Mouse (Mus musculus) embryo, embryonic 11.5 days (tissue): ENCODE measurements around the gene Stxbp5.

ENCODE experiments used
- DNase-seq: peaks from one replicate; pipeline ENCODE4 v3.0.0-alpha.2; 2012; ENCODE audit warnings: low read depth, low spot score

Stxbp5 gene

DNA sequence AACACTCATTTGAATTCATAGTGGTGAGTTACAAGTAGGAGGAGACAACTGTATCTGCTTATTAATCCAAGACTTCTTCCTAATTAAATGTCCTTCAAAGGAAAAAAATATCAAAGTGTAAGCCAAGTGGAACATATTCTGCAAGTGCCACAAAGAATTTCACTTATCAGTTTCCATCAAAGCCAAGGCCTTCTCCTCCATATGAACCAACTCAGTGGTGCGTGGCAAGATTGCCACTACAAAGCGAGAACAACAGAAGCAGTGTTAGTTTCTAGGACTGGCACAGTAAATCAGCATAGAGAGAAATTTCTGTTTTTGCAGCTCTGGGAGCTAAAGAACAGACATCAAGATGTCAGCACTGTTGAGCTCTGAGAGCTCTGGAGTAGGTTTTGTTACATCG is 41.4 kb downstream of the Stxbp5 start:
- DNase-seq = no peak

DNA sequence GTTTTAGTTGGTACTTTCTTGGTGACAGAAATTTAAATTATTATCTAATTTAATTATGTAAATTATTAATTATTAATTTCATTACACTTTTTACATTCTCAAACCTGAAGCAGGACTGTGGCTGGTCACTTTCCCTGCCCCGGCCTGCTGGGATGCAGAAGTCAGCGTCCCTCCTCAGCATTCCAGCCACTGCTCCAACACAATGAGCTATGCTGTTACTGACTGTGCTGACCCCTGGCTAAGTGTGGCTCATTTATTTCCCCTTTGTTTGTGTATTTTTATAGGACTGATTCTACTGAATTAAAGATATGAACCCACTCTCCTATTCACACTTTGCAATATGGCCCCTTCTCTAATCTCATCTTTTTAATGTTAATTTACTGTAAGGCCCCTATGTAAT is 43.0 kb downstream of the Stxbp5 start:
- DNase-seq = no peak

GRCm38 (mm10) chr10:9856792-9857191 is 44.1 kb downstream of the Stxbp5 start:
- no peak for DNase-seq

GRCm38 (mm10) chr10:9846408-9846807 is 54.5 kb downstream of the Stxbp5 start:
- no peak for DNase-seq

GRCm38 (mm10) chr10:9839408-9839807 is 61.5 kb downstream of the Stxbp5 start:
- DNase-seq = no peak

DNA sequence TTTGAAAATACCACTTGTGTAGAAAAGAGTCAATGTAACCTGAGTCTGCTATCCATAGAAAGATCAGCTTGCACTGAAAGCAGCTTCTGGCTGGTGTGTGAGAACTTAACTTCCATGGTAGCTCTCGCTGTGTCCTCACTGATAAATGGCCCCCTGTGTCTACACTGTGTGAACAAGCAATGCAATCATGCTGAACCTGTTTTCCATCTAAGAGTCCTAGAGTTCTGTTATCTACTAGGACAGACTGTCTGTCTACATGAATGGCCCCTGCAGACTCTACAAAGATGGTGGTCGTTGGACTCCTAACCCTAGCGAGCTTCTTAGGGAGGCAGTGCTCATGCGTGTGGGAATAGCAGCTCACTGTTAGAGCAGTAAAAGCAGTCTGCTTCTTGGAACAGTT is 65.9 kb downstream of the Stxbp5 start:
- DNase-seq = no peak

GRCm38 (mm10) chr10:9832937-9833336 is 67.9 kb downstream of the Stxbp5 start:
- no peak for DNase-seq

DNA sequence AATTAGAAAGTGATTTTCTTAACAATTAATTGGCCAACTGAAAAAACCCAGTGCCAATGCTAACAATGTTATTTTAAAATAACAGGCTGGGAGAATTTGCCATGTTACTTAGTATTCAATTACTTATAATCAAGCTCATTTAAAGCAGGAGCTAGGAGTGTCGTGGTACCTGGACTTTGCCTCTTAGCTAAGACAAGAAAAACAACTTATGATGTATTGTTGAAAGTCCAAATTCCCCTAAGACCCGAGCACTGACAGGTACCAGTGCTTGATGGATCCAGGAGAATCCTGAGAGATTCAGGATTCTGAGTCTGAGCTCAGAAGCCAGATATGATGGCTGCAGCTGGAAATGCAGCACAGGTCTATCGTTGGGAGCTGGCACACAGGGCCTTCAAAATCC is 71.1 kb downstream of the Stxbp5 start:
- no peak for DNase-seq

DNA sequence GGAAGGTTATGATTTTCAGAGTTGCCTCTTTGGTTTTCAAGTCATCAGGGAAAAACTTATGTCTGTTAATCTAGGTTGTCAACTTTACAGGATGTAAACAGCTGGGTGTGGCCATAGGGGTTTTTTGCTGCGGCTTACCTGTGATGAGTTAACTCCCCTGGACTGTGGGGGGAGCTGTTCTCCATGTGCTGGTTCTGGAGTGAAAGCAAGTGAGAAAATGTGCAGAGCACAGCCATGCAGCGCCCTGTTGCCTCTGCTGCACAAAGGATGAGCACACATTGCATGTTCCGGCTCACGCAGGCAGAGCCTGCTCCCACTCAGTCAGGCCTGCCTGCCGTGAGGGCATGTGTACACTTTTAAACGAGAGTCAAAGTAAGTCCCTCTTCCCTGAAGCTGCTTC is 79.6 kb downstream of the Stxbp5 start:
- no peak for DNase-seq

GRCm38 (mm10) chr10:9818574-9818973 is 82.3 kb downstream of the Stxbp5 start:
- DNase-seq = no peak

GRCm38 (mm10) chr10:9813926-9814325 is 87.0 kb downstream of the Stxbp5 start:
- DNase-seq = no peak

DNA sequence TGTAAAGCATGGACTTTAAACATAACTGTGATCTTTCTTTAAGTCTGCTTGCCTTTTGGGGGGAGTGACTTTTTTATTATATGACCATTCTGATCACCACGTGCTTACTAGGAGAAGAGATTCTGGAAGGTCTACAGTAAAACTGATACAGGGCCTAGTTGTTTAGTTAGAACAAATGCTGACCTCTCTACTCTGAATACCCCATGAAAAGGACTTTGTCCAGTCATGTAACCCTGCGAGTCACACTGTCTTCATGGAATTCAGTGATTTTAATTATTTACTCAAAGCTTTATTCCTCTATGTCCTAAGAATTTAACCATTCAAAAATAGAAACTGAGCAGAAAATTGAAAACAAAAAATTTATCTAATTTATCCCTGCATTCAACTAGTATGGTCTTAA is 93.3 kb downstream of the Stxbp5 start:
- DNase-seq = no peak

DNA sequence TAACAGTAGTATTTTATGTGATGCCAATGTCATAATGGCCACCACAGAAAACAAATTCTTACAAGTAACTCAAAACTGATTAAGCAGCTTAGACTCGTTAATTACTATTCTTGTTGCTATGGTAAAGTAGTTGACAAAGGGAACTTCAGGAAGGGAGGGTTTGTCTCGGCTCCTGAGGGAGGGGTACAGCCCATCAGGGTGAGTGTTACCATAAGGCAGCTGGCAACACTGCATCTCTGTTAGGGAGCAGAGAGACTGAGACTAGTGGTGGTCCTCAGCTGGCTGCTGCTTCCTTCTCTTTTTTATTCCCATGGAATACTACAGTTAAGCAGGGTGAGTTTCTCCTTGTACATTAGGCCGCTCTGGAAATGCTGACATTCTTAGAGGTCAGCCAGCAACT is 95.5 kb downstream of the Stxbp5 start:
- no peak for DNase-seq

- DNase-seq = no peak
Measured at GRCm38 (mm10) chr10:9803126-9803525, 97.8 kb downstream of the Stxbp5 start.

DNA sequence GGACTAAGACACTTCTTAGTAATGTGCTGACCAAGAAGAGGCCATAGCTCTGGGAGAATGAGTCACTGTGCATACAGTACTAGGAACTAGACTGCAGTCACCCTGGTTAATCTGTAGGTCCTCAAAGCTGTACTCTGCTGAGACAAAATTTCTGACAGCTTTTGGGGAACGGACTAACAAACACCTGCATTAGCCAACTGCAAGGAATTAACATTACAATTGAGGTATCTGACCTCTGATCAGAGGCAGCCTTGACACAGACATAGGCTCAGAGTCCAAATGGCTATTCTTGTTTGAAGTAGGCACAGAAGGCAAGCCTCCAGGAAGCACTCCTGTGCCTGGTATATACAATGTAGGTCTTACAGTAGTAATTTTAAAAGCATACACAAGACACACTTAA is 99.3 kb downstream of the Stxbp5 start:
- no peak for DNase-seq

- no peak for DNase-seq
Measured at GRCm38 (mm10) chr10:9799085-9799484, 101.8 kb downstream of the Stxbp5 start.

- no peak for DNase-seq
Measured at GRCm38 (mm10) chr10:9796429-9796828, 104.5 kb downstream of the Stxbp5 start.

- DNase-seq = no peak
Measured at GRCm38 (mm10) chr10:9794429-9794828, 106.5 kb downstream of the Stxbp5 start.

DNA sequence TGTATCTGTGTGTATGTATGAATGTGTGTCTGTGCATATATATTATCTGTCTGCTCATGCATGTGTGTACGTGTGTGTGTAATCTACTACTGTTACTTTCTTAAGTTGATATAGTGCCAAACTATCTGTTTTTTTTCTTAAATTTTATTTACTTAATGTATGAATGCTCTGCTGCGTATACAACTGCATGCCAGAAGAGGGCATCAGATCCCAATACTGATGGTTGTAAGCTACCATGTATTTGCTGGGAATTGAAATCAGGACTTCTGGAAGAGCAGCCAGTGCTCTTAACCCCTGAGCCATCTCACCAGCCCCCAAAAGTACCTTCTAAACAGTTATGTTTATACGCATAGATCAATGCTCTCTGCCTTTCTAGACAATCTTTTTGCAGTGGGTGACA is 109.9 kb downstream of the Stxbp5 start:
- DNase-seq = no peak

GRCm38 (mm10) chr10:9786461-9786860 is 114.4 kb downstream of the Stxbp5 start:
- DNase-seq = no peak

DNA sequence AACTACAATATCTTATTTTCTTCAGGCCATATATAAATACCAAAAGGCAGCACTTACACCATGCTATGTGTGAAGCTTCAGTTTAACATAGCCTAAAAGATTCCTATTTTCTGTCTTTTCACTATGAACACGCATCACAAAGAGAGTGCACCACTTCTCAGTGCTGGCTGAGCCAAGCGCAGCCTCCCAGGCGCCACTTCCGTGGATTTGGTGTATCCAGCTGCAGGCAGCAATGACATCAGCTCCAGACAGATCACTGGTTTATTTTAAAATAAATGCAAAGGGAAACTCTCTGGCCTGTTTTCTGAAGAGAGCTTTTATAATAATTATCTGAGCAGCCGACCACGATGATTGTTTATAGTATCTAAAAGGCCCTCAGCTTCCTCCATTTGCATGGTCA is 115.2 kb downstream of the Stxbp5 start:
- no peak for DNase-seq

GRCm38 (mm10) chr10:9779864-9780263 is 121.0 kb downstream of the Stxbp5 start:
- DNase-seq = no peak

- no peak for DNase-seq
Measured at GRCm38 (mm10) chr10:9770261-9770660, 130.6 kb downstream of the Stxbp5 start.

DNA sequence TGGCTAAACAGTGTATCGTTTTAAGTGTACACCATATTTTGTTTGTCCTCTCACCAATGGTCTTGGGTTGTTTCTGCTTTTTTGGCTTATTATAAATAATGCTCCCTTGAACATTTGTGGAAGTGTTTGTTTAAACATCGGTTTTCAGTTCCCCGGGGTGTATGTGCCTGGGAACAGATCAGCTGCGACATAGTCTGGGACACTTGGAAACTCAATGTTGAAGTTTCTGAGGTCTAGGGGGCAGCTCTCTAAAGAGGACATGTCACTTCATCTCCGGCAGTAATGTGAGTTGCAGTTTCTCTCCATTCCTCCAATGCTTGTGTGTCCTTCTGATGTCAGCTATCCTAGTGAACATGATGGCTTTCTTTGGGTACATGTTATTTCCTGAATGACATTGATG is 137.0 kb downstream of the Stxbp5 start:
- no peak for DNase-seq

GRCm38 (mm10) chr10:9760264-9760663 is 140.6 kb downstream of the Stxbp5 start:
- DNase-seq = no peak
